Mouse (Mus musculus) limb, embryonic 11.5 days (tissue): ENCODE measurements around the gene H2-K1. TPM values are rescaled to one million over a fixed set of nuclear protein-coding genes. Genes with fewer than 3 reads are reported as not detected.

Experiments
- ATAC-seq: fragments of 200-750 bp; cut with Nextera tagmentation; 2 replicates; pipeline ENCODE4 v1.8.0; 2017; ENCODE audit warnings: low read depth; ENCODE audit not compliant: insufficient number of reproducible peaks, low FRiP score, low TSS enrichment
- DNase-seq: peaks from one replicate; pipeline ENCODE4 v3.0.0-alpha.2; 2015; ENCODE audit warnings: low spot score
- H3K27ac ChIP-seq: fragments of 300-500 bp; sonication (generic); replicated peaks from 2 replicates; pipeline ENCODE4 v1.5.1; 2014; ENCODE audit warnings: low read depth, mild to moderate bottlenecking, low read length
- H3K27me3 ChIP-seq: fragments of 300-500 bp; sonication (generic); 2 replicates; pipeline ENCODE4 v1.6.1; 2014; ENCODE audit warnings: mild to moderate bottlenecking, low read length, mixed read lengths; ENCODE audit not compliant: control insufficient read depth, insufficient read depth
- H3K36me3 ChIP-seq: fragments of 300-500 bp; sonication (generic); 2 replicates; pipeline ENCODE4 v1.6.1; 2014; ENCODE audit warnings: mild to moderate bottlenecking, low read length, moderate library complexity, mixed read lengths; ENCODE audit not compliant: control insufficient read depth, insufficient read depth
- H3K4me1 ChIP-seq: fragments of 300-500 bp; sonication (generic); 2 replicates; pipeline ENCODE4 v1.6.1; 2014; ENCODE audit warnings: low read length, mixed read lengths; ENCODE audit not compliant: control insufficient read depth, insufficient read depth
- H3K4me2 ChIP-seq: fragments of 300-500 bp; sonication (generic); 2 replicates; pipeline ENCODE4 v1.6.1; 2014; ENCODE audit warnings: low read depth, mild to moderate bottlenecking, moderate library complexity; ENCODE audit not compliant: severe bottlenecking
- H3K4me3 ChIP-seq: fragments of 300-500 bp; sonication (generic); 2 replicates; pipeline ENCODE4 v1.5.1; 2014; ENCODE audit warnings: low read depth, low read length
- H3K9ac ChIP-seq: fragments of 300-500 bp; sonication (generic); 2 replicates; pipeline ENCODE4 v1.6.1; 2014; ENCODE audit warnings: mild to moderate bottlenecking, low read length
- H3K9me3 ChIP-seq: fragments of 300-500 bp; sonication (generic); 2 replicates; pipeline ENCODE4 v1.6.1; 2016; ENCODE audit warnings: low read length; ENCODE audit not compliant: control insufficient read depth
- WGBS: fragments of 180-500 bp; shearing (Covaris S2); extraction: QIAGEN DNeasy Blood & Tissue Kit; methylation state at CpG from one replicate; pipeline ENCODE4 v1.1.7; 2014; 5-methylcytosine and 5-hydroxymethylcytosine counted together
- polyA plus RNA-seq: library from polyadenylated mRNA; unstranded; fragments of >200 nt; fragmentation: Nextera tagmentation; extraction: Ambion mirVana; gene quantifications from 2 replicates; pipeline ENCODE4 v1.2.1, GENCODE M21; 2014

Gene H2-K1
- polyA plus RNA-seq, 1 experiment from 2014 or later = 5.3 TPM

DNA sequence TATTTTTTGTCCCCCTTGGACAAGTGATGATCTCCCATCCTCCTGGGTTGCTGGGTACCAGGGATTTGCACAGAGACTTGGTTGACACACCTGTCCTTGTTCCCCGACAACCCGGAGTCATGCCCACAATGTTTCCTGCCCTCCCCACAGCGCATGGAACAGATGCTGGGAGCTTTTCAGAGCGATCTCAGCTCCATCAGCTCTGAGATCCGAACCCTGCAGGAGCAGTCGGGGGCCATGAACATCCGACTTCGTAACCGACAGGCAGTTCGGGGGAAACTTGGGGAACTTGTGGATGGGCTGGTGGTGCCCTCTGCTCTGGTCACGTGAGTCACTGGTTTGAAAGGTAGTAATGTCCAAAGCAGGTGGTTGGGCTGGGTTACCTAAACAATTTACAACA lies 41.7 kb downstream of the H2-K1 start:
- H3K9ac ChIP-seq = no peak overlapping the region
- 95% methylated on average over 11 of the region's 11 CpGs for whole genome bisulfite sequencing
- no peaks in the 10 kb centered on the region for H3K9me3 ChIP-seq
- no peaks in the 10 kb centered on the region for H3K27me3 ChIP-seq
- H3K27ac ChIP-seq = no peak overlapping the region
- ATAC-seq = no peak
- DNase-seq = no peak
- no peak overlapping the region for H3K4me3 ChIP-seq
- peaks cover 16% of the 10 kb centered on the region for H3K4me1 ChIP-seq
- H3K4me2 ChIP-seq = no peak overlapping the region
- peaks cover 3% of the 10 kb centered on the region for H3K36me3 ChIP-seq

DNA sequence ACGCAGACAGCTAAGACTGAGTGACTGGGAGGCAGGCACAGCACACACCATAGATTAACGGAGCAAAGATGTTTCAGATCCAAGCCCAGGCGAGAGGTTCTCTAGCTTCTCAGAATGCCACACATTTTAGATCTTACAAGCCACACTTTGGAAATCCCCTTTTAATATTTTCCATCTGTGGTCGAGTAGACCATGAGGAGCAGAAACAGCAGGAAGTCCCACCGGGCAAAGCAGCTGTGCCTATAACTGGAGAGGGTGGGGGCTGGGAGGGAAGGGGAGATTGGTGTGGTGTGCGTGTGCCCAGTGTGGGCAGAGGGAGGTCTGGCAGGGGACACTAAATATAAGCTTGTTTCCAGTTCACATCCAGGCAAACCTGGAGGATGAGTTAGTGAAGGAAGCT lies 42.7 kb downstream of the H2-K1 start:
- Histone ChIP-seq H3K9me3 (no peaks in the 10 kb centered on the region), H3K27me3 (no peaks in the 10 kb centered on the region), H3K36me3 (peaks cover 13% of the 10 kb centered on the region), H3K27ac (no peak overlapping the region), H3K4me1 (peaks cover 26% of the 10 kb centered on the region), H3K4me2 (no peak overlapping the region), H3K4me3 (no peak overlapping the region), H3K9ac (no peak overlapping the region)
- ATAC-seq (no peak), DNase-seq (no peak)
- WGBS = 68% methylated on average over 6 of the region's 6 CpGs

DNA sequence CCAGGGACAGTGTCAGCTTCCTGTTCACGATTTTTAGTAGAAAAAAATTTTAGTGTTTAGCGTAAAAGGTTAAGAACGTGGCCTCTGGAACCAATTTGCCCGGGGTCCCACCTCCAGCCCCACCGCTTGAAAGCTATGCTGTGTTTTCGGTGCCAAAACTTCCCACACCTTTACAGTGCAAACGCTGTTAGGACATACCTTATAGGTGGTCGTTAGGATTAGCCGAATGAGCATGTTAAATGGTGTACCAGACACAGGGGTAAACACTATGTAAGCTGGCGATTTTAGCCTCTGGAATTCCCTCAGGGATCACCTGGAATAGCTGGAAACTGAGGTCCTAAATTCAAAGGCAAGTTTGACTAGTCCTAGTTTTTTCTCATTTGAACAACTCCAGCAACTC lies 43.8 kb downstream of the H2-K1 start:
- H3K4me3 ChIP-seq = peak overlapping the region; percentile 100
- peak overlapping the region; percentile 60 for H3K4me2 ChIP-seq
- DNase-seq (no peak), ATAC-seq (no peak)
- 0 out of 2 replicates have a peak overlapping the region, but pooled peaks have one; percentile 10 for H3K27ac ChIP-seq
- no peaks in the 10 kb centered on the region for H3K9me3 ChIP-seq
- H3K9ac ChIP-seq = peak overlapping the region; percentile 72
- WGBS = 9% methylated on average over 10 of the region's 10 CpGs
- peaks cover 35% of the 10 kb centered on the region for H3K4me1 ChIP-seq
- H3K27me3 ChIP-seq = no peaks in the 10 kb centered on the region
- H3K36me3 ChIP-seq = peaks cover 15% of the 10 kb centered on the region

DNA sequence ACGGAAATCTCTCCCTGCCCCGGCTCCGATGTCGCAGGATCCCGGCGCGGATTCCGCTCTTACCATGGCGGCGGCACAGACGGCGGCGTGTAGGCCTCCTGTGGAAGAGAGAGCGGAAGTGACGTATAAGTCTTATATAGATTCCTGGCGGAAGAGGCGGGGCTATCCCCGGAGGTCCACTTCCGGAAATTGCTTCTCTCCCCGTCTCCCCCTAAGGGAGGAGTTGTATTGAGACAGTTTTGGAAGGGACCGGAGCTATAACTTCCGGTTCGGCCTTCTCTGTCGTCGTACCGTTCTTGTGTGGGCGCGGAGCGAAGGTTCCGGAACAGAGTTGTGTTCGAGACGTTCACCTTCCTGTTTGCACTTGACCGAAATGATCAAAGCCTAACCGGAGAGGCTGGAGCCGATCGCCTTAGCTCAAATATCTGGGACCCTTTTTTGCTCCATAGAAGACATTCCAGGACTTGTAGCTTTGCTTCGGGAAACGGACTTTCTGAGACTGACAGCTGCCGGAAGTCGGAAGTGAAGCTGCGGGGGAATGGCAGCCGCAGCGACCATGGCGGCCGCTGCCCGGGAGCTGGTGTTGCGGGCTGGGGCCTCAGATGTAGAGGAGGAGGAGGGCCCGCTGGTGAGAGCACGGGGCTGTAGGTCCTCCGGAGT lies 44.5 kb downstream of the H2-K1 start, which contains the start of the genes Vps52 and Rps18:
Gene Vps52 (plus strand): TSS at position 258 of the 660 bp plus-strand sequence.
Gene Rps18 (minus strand): TSS at position 447 of the 660 bp plus-strand sequence.
- Histone ChIP-seq H3K27me3 (no peaks in the 10 kb centered on the region), H3K4me2 (peak within 1 kb of the TSS; percentile 82), H3K9ac (peak within 1 kb of the TSS; percentile 98), H3K9me3 (no peaks in the 10 kb centered on the region), H3K27ac (peak within 1 kb of the TSS; percentile 89), H3K4me1 (peaks cover 41% of the 10 kb centered on the region), H3K4me3 (peak within 1 kb of the TSS; percentile 100), H3K36me3 (peaks cover 15% of the 10 kb centered on the region)
- ATAC-seq (peak; percentile 89), DNase-seq (peak; percentile 97)
- under 1% methylated on average over 50 of the region's 50 CpGs for WGBS

DNA sequence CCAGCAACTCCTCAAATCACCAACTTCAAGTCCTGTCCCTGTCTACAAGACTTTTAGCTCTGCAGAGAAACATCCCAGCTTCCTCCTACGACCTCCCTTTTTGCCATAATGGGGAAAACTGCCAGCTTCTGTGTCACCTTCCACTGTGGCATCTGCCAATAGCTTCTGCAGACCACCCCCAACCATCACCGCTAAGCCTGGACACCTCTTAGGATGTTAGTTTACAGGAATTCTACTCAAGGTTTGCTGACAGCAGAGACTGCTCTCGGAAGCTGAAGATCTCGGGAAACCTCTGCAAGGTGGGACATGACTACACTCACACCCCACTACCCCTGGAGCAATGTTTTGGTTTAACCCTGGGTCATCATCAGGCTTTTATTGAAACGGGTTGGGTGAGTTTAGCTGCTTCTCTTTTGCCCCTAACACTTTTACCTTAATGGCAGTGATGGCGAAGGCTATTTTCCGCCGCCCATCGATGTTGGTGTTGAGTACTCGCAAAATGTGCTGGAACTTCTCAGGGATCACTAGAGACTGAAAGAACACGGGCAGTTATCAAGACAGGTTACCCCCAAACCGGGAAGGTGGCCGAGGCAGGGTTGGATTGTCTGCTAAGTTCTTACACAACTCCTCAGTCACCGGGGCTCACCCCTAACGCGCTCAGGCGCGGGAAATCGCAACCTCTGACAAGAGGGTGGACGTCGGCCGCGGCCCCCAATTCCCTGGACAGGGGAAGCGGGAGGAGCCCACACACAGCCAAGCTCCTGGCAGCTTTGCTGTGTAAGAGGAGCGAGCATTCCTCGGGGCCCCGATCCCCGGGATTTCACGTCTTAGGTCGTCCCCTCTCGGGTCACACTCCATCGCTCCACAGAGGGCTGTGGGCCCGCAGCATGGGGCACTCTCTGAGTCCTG lies 45.2 kb downstream of the H2-K1 start:
- Histone ChIP-seq H3K27ac (peak overlapping the region; percentile 89), H3K4me1 (peaks cover 44% of the 10 kb centered on the region), H3K36me3 (peaks cover 15% of the 10 kb centered on the region), H3K9ac (peak overlapping the region; percentile 98), H3K9me3 (no peaks in the 10 kb centered on the region), H3K4me2 (peak overlapping the region; percentile 82), H3K27me3 (no peaks in the 10 kb centered on the region), H3K4me3 (peak overlapping the region; percentile 100)
- WGBS = 1% methylated on average over 33 of the region's 33 CpGs
- peak; percentile 27; the same call in 1 of the 2 replicates for ATAC-seq
- DNase-seq = no peak

DNA sequence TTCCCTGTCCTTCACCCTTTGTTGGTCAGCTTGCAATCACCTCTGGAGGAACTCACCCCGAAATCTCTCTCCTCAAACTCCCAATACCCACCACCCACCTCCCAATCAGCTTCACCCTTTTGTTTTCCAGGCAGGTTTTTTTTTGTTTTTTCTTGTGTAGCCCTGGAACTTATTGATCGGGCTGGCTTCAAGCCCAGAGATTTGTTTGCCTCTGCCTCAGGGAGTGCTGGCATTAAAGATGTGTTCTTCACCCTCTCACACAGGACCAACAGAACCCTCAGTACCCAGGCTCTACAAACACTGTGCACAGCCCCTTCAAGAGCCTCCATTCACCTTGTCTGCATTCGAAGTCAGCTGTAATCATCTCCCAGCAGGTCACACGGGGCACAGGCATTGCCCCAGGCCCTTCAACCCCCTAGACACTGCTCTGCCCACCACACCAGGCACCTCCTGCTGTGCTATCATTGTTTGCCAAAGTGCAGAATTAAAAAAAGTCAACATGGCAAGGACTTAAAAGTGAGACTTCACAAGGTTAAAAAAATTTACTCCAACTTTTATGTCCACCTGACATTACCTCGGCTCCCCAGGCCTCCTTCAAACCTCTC lies 46.1 kb downstream of the H2-K1 start:
- Histone ChIP-seq H3K9ac (peak overlapping the region; percentile 98), H3K27ac (0 out of 2 replicates have a peak overlapping the region, but pooled peaks have one; percentile 89), H3K9me3 (no peaks in the 10 kb centered on the region), H3K36me3 (peaks cover 15% of the 10 kb centered on the region), H3K4me1 (peaks cover 44% of the 10 kb centered on the region), H3K4me3 (peak overlapping the region; percentile 100), H3K4me2 (peak overlapping the region; percentile 82), H3K27me3 (no peaks in the 10 kb centered on the region)
- no peak for ATAC-seq
- no peak for DNase-seq
- WGBS = 39% methylated on average over 5 of the region's 5 CpGs

DNA sequence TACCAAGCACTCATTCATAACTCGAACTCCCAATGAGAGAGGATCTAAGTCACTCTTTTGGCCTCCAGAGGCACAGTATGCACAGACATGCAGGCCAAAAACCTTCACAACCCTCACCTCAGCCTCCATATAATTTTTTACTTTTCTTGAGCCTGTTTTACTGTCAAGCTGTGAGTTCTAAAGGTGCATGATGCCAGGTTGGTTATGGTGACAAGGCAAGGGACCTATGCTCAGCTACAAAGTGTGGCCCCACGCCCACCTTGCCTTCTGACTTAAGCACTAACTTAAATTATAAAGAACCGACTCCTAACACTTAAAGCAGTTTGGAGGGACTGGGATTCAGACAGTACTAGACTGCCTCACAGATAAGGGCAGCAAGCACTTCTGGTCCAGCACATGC lies 46.8 kb downstream of the H2-K1 start:
- Histone ChIP-seq H3K9ac (no peak overlapping the region), H3K27ac (0 out of 2 replicates have a peak overlapping the region, but pooled peaks have one; percentile 8), H3K36me3 (peaks cover 15% of the 10 kb centered on the region), H3K9me3 (no peaks in the 10 kb centered on the region), H3K4me2 (peak overlapping the region; percentile 82; the same call in 1 of the 2 replicates), H3K4me1 (peaks cover 44% of the 10 kb centered on the region), H3K27me3 (no peaks in the 10 kb centered on the region), H3K4me3 (no peak overlapping the region)
- no peak for DNase-seq
- 87% methylated on average over 3 of the region's 3 CpGs for WGBS
- ATAC-seq = no peak

DNA sequence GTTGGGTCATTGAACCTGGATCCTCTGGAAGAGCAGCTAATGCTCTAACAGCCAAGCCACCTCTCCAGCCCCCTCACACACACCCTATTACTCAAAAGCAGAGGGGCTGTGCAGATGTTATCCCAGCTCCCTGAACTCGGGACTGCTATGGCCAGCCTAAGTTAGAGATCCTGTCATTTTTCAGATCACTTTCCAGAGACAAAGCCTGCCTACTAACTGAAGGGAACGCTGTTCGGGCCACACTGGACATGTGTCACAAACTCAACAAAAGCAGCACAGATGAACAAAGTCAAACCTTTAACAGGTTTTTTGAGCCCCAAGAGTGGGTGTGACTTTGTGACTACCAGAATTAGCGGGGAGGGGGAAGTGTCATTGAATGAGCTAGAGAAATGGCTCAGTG lies 47.3 kb downstream of the H2-K1 start:
- Histone ChIP-seq H3K36me3 (peaks cover 15% of the 10 kb centered on the region), H3K27ac (no peak overlapping the region), H3K4me3 (no peak overlapping the region), H3K9ac (no peak overlapping the region), H3K4me1 (peaks cover 44% of the 10 kb centered on the region), H3K27me3 (no peaks in the 10 kb centered on the region), H3K4me2 (peak overlapping the region; percentile 82; the same call in 1 of the 2 replicates), H3K9me3 (no peaks in the 10 kb centered on the region)
- DNase-seq = no peak
- no peak for ATAC-seq
- 80% methylated on average over 4 of the region's 4 CpGs for WGBS
